Mouse (Mus musculus) Muller cell, postnatal 12 days (primary cell): ENCODE measurements around the gene Lztfl1.
"Not testable (repeated sequence)": the region's sequence is repeated elsewhere in the genome, so short reads cannot be mapped to it uniquely, and the experiment has no call there.

Source experiments
- DNase-seq: peaks from one replicate; pipeline ENCODE4 v3.0.0-alpha.2; 2015; ENCODE audit errors: inconsistent ontology term

Gene Lztfl1

DNA sequence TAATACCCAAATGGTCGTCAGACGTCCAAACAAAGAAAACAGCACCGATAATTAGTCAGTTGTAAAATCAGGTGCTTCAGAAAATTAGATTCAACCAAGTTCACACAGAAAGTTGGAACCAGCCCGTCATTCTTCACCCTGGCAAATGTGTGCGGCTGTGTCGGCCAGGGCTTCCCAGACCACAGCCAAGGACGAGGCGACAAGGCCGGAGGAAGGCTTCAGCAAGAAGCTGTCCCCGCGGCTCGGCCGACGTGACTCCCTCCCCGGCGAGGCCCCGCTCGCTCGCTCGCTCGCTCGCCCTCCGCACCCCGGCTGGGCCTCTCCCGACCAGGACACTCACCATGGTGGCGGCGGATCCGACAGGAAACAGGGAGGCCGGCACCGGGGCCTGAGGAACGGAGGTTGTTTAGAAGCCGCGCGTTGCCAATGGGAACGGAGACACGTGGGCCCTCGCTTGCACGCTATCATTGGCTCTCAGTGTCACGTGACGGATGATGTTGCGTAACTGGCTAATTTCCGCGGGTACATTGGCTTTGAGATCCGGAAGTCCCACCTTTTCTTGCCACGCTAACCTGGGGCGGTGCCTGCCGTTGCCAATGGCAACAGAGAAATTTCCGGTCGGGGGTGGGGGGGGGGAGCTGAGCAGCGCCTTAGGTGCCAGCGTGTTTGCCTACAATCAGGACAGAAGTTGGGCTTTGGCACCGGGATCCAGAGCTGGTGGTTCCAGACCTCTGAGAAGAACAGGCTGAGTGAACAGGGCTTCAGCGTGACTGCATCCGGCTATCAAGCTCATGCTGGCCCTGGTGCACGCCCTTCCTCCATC is at the start of gene Lztfl1:
Gene Lztfl1 (minus strand): TSS at position 512 of the 823 bp plus-strand sequence.
- peak; percentile 98 for DNase-seq

DNA sequence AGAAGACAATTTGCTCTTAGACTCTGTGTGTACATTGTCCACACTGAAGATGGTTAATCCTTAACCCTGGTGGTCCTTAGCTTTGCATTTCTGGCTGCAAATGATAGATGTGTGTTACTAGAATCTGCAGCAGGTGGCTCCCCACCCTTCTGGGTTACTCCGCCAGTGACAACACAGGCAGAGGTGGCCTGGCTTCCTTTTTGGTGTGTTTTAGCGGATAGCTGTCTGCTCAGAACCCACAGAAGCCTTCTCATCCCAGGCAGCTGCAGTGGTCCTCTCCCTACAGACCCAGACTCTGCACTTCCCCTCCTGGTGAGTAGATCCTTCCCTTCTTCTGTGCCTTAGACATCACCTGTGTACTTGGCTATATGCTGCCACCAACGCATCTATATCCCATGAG is 49.5 kb upstream of the Lztfl1 start:
- DNase-seq = no peak

GRCm38 (mm10) chr9:123763771-123764170 is 46.3 kb upstream of the Lztfl1 start:
- no peak for DNase-seq

DNA sequence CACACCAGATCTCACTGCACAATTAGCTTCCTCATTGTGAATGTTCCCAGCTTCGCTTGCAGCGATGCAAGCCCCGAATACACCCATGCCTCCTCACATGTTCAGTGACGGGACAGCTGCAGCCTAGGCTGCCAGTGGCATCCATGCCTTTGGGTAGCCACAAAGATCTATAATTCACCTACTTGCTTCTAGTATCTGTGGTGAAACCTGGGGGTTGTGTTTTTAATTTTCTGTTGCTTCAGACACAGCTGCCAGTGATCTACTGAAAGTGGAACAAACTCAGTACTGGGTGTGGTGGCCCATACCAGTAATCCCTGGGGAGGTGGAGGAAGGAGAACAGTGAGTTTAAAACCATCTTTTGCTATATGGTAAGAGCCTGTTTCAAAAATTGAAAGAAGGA is 45.4 kb upstream of the Lztfl1 start:
- no peak for DNase-seq

- no peak for DNase-seq
Observed at GRCm38 (mm10) chr9:123760806-123761205, 43.3 kb upstream of the Lztfl1 start.

- no peak for DNase-seq
Observed at GRCm38 (mm10) chr9:123758645-123759044, 41.1 kb upstream of the Lztfl1 start.

DNA sequence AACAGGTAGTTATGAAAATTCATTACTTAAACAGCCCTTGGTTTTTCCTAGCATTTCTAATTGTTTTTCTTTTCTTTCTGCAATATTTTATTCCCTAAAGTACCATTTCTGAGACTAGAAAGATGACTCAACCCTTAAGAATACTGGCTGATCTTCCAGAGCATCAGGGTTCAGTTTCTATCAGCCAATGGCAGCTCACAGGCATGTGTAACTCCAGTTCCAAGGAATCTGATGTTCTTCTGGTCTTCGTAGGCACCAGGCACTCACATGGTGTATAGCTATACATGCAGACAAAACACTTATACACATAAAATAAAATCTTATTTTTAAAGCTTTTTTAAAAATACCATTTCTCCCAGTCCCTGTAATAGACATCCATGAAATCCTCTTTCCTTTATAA is 40.7 kb upstream of the Lztfl1 start:
- no peak for DNase-seq

DNA sequence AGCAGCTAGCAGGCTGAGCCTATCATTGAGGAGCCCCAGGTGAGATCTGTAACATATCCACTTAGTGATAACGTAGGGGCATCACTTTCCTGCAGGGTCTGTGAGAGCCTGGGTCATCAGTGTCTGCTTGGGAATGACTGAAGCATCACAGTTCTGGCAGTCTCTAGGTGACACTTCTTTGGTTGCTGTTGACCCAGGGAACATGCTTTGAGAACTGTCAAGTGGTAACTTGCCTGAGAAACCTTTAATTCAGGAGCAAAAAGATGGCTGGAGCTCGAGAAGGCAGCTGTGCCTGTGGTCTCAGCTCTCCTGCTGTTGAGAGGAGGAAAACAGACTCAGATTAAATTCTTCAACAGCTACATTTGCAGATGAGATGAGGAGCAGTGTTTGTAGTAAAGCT is 39.8 kb upstream of the Lztfl1 start:
- no peak for DNase-seq

- no peak for DNase-seq
Observed at GRCm38 (mm10) chr9:123756752-123757151, 39.3 kb upstream of the Lztfl1 start.

DNA sequence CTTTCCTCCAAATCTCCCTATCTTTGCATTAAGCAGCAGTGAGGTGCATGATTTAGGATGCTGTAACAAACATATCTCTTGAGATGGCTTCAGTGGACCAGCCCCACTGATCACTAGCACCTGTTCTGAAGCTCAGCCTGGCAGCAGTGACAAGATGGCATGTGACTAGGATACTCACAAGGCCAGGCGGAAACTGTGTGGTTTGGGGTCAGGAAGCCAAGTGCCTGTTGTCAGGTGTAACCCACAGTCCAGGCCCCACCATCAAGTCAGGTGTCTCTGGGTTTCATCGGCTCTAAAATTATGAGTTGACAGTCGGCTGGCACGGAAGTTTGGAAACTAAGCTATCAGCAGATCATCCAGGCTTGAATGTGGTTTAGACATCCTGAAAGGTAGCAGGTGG is 36.8 kb upstream of the Lztfl1 start:
- no peak for DNase-seq

DNA sequence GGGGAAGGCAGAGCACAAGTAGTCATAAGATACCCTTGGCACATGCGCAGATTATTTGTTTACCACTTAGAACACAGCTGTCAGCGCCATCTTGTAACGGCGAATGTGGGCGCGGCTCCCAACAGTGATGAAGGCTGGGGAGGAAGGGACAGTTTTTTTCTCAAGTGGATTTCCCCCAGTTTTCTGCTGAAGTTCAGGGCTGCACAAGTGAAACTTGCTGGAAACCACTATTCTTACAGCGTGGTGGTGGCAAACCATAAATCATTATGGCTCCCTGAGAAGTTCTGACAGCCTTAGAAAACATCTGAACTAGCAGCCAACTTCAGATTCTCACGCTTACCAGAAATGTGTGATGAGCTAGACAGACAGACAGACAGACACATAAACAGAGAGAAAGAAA is 32.2 kb upstream of the Lztfl1 start:
- not testable (repeated sequence) for DNase-seq

DNA sequence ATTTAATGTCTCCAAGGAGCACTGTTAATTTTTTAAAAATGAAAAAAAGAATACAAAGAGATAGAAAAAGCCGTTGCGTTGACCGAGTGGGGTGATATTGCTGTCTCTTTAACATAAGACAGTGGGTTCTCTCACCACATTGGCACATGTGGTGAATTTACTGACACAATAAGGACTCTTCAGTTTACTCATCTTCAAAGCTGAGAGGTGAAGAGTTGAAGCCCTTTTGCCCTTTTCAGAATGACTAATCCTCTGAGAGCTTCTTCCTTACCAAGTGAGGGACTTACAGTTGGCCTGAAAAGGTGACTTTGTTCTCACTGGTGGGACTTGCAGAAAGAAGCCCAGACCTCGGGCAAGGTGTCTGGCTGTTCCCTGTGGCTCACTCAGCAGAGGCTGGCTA is 23.3 kb upstream of the Lztfl1 start:
- DNase-seq = no peak

DNA sequence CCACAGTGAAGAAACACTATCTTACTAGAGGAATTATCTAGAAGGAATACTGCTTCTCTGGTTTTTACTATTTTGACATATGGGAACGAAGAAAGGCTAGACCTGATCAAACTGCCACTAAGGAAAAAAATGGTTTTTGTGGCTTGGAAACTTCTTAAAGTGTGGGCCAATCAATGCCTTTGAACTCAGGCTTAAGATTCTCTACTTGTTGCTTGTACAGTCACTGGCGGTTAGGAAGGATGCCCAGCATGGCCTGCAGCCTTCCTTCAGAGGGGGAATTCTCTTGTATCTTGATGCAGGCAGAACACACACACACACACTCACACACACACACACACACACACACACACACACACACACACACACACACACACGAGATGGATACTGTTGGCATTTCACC is 16.6 kb upstream of the Lztfl1 start:
- DNase-seq = no peak

DNA sequence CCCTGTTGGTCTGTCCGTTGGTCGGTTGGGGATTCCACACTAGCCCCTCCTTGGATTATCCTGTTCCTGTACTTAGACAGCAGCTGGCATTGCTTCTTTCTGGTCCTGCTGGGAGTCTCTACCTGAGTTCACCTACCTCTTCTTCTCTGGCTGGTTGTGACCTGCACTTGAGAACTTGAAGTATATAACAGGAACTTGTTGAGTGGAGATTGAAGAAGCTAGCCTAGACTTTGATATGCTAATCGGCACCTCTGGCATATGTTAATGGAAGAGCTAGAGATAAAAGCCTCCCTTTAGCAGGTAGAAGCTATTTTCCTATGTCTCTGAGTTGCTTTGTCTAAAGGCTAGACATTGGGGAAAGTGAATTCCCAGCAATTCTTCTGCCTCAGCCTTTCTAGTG is 13.8 kb upstream of the Lztfl1 start:
- DNase-seq = no peak

- no peak for DNase-seq
Observed at GRCm38 (mm10) chr9:123722737-123723493, 5.4 kb upstream of the Lztfl1 start.

GRCm38 (mm10) chr9:123716301-123716700 is 1.2 kb downstream of the Lztfl1 start:
- no peak for DNase-seq

- DNase-seq = no peak
Observed at GRCm38 (mm10) chr9:123713111-123713510, 4.4 kb downstream of the Lztfl1 start.

DNA sequence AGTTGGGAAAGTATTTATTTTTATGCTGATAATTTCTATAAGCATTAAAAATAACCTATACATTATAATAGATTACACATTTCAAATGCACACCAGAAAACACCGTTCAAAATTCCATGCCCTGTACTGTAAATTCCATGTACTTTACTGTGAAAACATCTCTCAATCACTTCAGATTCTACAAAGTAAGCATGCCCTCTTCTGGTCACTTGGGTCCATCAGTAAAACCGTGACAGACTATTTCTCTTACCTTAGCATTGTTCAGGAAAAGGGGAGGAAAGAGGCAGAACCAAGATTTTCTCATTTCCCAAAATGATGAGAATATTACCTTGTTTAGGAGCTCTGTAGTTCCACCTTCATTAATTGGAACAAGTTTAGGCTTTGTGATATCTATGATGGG is 8.3 kb downstream of the Lztfl1 start:
- no peak for DNase-seq

DNA sequence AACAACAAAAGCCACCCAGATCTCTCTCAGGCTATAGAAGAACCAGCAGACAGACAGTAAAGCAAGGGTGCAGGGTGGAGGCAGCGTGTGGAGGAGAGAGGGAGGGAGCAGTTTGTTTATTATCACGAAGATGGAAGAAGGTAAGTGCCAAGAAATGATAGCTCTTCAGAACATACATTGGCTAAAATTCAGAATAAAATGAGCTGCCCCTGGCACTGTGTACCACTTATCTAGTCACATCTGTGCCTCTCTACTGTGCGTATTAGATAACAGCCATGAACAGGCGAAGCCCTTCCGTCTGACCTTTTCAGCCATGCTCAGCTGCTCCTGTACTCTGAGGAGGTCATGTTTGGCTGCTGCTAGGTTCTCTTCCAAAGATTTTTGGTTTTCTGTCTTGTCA is 15.7 kb downstream of the Lztfl1 start:
- no peak for DNase-seq

DNA sequence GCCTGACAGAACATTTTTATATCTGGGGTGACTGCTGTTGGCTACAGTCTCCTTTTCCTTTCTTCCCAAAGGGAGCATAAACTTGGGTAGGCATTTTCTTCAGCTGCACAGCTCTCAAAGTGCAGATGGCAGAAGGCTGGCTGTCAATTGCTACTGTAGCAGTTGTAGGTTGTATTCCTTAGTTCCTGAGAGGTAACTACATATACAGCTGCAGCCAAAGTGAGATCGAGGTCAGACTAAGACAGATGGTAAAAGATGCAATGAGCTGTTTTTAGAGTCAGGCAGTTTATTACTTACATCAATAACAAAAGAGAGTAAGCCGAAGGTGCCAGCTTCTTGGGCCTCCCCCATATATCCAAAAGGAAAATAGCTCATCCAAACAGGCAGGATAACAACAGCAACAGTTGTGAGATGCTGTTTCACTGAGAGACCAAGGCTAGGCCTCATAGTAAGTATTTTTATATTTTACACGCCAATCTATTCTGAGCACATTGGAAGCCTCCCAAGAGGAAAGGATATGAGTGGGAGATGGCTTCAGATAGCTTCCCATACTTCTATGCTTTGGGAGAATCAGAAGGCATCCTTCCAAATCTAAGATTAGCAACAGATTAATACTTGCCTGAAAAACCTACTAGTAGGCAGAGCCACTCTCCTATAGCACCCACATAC is 21.7 kb downstream of the Lztfl1 start:
- no peak for DNase-seq

- no peak for DNase-seq
Observed at GRCm38 (mm10) chr9:123688227-123688626, 29.3 kb downstream of the Lztfl1 start.

DNA sequence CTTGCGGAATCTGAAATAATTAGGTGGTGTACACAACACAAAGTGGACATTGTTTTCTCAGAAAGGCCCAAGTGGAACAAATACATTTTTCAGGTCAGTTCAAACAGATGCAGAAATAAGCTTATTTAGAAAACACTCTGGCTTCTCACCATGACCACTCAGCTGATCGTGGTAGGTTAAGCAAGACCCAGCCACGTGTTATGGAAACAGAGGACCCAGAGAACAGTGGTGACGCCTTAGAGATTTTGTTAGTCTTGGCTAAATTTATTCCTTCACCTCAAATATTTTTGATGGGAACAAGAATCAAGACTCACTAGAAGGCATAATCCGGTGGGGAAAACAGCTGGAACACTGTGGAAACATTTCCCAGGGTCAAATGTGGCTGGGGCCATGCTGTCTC is 31.3 kb downstream of the Lztfl1 start:
- DNase-seq = peak; percentile 41

DNA sequence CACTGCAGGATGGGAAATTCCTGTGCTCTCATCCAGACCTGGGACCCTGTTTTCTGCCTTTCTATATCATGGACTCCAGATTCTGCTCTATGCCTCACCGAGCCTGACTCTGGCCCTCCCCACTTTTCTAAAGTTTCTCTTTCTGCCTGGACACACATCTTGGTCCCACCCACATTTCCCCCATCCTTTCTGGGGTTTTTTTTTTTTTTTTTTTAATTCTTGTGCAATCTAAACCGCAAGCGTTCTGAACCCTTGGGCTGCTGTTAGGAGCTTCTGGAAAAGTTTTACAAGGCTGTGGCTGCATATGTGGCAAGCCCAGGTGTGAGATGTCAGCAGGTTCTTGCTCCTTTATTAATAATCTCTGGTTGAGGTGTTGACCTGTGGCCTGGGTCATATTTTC is 33.8 kb downstream of the Lztfl1 start:
- DNase-seq = no peak
